Mouse (Mus musculus) embryonic facial prominence, embryonic 11.5 days (tissue): ENCODE measurements around the gene Apol7e. TPM values are rescaled to one million over a fixed set of nuclear protein-coding genes. Genes with fewer than 3 reads are reported as not detected.
"Not testable (repeated sequence)": the region's sequence is repeated elsewhere in the genome, so short reads cannot be mapped to it uniquely, and the experiment has no call there.

Experiments
- ATAC-seq: fragments of 200-750 bp; cut with Nextera tagmentation; replicated peaks from 2 replicates; pipeline ENCODE4 v1.8.0; 2017; ENCODE audit warnings: low read depth; ENCODE audit not compliant: insufficient number of reproducible peaks, low FRiP score, low TSS enrichment
- DNase-seq: peaks from one replicate; pipeline ENCODE4 v3.0.0-alpha.2; 2015; ENCODE audit warnings: low spot score
- H3K27ac ChIP-seq: fragments of 300-500 bp; sonication (generic); replicated peaks from 2 replicates; pipeline ENCODE4 v1.5.1; 2014; ENCODE audit warnings: mild to moderate bottlenecking, low read depth, low read length, control low read depth
- H3K27me3 ChIP-seq: fragments of 300-500 bp; sonication (generic); 2 replicates; pipeline ENCODE4 v1.6.1; 2014; ENCODE audit warnings: mild to moderate bottlenecking, low read length, moderate library complexity, mixed read lengths; ENCODE audit not compliant: control insufficient read depth, insufficient read depth
- H3K36me3 ChIP-seq: fragments of 300-500 bp; sonication (generic); replicated peaks from 2 replicates; pipeline ENCODE4 v1.6.1; 2014; ENCODE audit warnings: low read depth, mild to moderate bottlenecking, low read length, moderate library complexity, mixed read lengths; ENCODE audit not compliant: control insufficient read depth, insufficient read depth
- H3K4me1 ChIP-seq: fragments of 300-500 bp; sonication (generic); 2 replicates; pipeline ENCODE4 v1.6.1; 2014; ENCODE audit warnings: low read length, mixed read lengths; ENCODE audit not compliant: control insufficient read depth, insufficient read depth
- H3K4me2 ChIP-seq: fragments of 300-500 bp; sonication (generic); 2 replicates; pipeline ENCODE4 v1.6.1; 2014; ENCODE audit warnings: low read depth, mild to moderate bottlenecking, control low read depth, low read length, moderate library complexity
- H3K4me3 ChIP-seq: fragments of 300-500 bp; sonication (generic); 2 replicates; pipeline ENCODE4 v1.5.1; 2014; ENCODE audit warnings: low read depth, low read length, control low read depth
- H3K9ac ChIP-seq: fragments of 300-500 bp; sonication (generic); replicated peaks from 2 replicates; pipeline ENCODE4 v1.6.1; 2014; ENCODE audit warnings: mild to moderate bottlenecking, control low read depth, low read length
- H3K9me3 ChIP-seq: fragments of 300-500 bp; sonication (generic); replicated peaks from 2 replicates; pipeline ENCODE4 v1.6.1; 2016; ENCODE audit warnings: mild to moderate bottlenecking, low read length, inconsistent platforms, mixed read lengths; ENCODE audit not compliant: control insufficient read depth
- WGBS: fragments of 180-500 bp; shearing (Covaris S2); extraction: QIAGEN DNeasy Blood & Tissue Kit; methylation state at CpG from one replicate; pipeline ENCODE4 v1.1.7; 2014; 5-methylcytosine and 5-hydroxymethylcytosine counted together
- polyA plus RNA-seq: library from polyadenylated mRNA; unstranded; fragments of >200 nt; fragmentation: Nextera tagmentation; extraction: Ambion mirVana; gene quantifications from 2 replicates; pipeline ENCODE4 v1.2.1, GENCODE M21; 2014

The Apol7e gene
- polyA plus RNA-seq, 1 experiment from 2014 or later, result not detected

DNA sequence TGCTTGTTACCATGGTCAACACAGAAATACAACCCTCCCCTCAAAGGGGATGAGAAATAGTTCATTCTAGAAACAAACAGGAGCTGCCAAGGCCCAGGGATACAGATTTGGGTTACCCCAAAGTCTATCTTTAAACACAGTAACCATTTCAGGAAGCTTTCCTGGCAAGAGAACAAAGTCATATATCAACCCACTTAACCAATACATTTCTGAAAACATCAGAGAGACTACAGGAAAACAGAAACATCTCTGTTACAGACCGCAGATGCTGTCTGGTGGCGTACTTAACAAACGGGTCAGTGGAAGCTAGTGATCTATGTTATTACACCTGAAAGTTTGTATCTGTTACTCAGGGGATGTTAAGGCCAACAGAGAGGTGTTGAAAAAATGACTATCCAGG, 6.6 kb downstream of the Apol7e start:
- 96% methylated on average over 3 of the region's 3 CpGs for WGBS
- not testable (repeated sequence) for DNase-seq, H3K27me3 ChIP-seq, ATAC-seq, H3K4me2 ChIP-seq, H3K27ac ChIP-seq, H3K9ac ChIP-seq, H3K9me3 ChIP-seq, H3K36me3 ChIP-seq, H3K4me1 ChIP-seq, H3K4me3 ChIP-seq

DNA sequence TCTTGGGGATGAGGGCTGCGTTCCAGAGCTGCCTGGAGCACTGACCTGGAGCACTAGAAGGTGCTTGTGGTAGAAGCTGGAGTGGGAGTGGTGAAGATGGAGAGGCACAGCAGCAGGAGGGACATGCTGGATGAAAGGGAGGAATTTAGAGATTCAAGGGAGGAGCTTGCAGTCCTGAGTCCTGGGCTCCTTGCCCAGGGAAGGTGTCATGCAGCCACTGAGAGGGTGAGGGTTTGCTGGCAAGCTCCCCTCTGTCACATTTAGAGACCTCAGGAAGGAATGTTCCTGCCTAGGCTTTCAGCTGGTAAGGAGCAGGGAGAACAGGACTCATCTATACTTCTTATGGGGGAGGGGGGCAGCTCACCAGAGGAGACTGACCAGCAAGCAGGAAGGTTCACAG, 10.3 kb downstream of the Apol7e start:
- no CpG with 5 or more reads among the region's 1 CpGs for WGBS
- not testable (repeated sequence) for ATAC-seq

DNA sequence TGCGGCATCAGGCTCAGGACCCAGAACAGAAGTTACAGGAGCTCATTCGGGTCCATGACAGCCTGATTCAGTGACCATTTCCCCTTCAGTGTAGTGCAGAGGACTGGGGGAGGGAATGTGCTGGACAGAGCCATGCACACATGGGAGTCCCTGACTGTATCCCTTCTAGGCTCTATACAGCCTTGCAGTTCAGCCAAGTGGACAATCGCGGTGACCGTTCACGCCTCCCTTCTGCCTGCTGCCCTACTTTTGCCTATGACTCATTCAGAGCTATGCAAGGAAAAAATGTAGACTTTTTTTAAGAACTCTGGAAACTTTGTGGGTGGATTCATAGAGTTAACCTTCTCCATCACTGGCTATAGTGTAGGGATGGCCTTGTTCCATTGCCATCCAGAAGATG, 19.6 kb downstream of the Apol7e start:
- ATAC-seq, H3K36me3 ChIP-seq, H3K9ac ChIP-seq, H3K27ac ChIP-seq, DNase-seq, H3K27me3 ChIP-seq, H3K4me3 ChIP-seq, H3K4me1 ChIP-seq, H3K9me3 ChIP-seq, H3K4me2 ChIP-seq: not testable (repeated sequence)
- WGBS, result 78% methylated on average over 2 of the region's 6 CpGs

More for the DNA sequence above, 10.3 kb downstream of the Apol7e start:
- not testable (repeated sequence) for DNase-seq, H3K4me1 ChIP-seq, H3K4me3 ChIP-seq, H3K36me3 ChIP-seq, H3K9ac ChIP-seq, H3K4me2 ChIP-seq, H3K27me3 ChIP-seq, H3K9me3 ChIP-seq, H3K27ac ChIP-seq

DNA sequence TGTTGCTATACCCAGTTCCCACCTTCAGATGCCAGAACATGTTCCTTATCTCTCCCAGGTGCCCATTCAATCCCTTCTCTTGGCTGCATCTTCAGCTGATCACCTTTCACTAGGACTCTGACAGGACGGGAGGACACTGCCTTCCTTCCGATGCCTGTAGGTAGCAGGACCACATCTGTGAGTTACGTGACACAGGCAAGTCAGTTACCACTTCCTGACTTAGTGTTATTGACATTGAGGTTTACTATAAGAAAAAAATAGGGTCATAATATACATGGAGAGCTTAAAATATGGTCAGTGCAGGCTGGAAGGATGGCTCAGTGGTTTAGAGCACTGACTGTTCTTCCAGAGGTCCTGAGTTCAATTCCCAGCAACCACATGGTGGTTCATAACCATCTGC, 22.9 kb downstream of the Apol7e start:
- no CpG with 5 or more reads among the region's 3 CpGs for WGBS
- not testable (repeated sequence) for DNase-seq, H3K4me1 ChIP-seq, H3K27ac ChIP-seq, H3K4me3 ChIP-seq, H3K4me2 ChIP-seq, H3K36me3 ChIP-seq, H3K9ac ChIP-seq, H3K9me3 ChIP-seq, ATAC-seq, H3K27me3 ChIP-seq

DNA sequence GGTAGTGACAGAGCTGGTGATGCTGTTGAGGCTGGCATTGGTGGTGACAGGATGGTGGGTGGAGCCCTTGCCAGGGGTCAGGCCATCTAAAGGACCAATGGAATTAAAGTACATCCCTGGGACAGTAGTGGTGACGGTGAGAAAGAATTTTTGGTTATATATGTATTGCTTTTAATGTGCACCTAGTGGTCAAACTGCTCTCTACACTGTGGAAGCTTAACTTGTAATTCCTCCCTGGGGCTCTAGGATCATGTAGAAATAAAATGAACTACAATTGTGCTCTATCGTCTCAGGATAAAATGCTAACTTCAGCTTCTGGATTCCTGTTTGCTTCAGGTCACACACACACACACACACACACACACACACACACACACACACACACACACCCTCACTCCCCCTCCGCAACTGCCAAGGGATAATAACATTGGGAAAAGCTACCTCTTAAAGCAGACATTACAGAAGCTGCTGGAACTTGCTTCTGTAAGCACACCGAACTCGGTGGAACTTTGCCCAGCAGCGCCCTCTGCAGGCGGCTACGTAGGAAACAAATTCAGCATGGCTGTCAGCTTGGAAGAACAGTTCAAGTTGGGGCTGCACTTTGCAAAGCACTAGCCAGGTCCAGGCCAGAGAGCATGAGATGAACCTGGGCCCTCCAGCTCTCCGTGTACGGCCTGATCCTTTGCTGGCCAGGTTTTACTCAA, 25.7 kb downstream of the Apol7e start:
- not testable (repeated sequence) for H3K4me3 ChIP-seq, H3K4me2 ChIP-seq, ATAC-seq, H3K4me1 ChIP-seq, H3K9me3 ChIP-seq, H3K27ac ChIP-seq, H3K36me3 ChIP-seq, H3K27me3 ChIP-seq, DNase-seq, H3K9ac ChIP-seq
- 31% methylated on average over 2 of the region's 10 CpGs for WGBS

DNA sequence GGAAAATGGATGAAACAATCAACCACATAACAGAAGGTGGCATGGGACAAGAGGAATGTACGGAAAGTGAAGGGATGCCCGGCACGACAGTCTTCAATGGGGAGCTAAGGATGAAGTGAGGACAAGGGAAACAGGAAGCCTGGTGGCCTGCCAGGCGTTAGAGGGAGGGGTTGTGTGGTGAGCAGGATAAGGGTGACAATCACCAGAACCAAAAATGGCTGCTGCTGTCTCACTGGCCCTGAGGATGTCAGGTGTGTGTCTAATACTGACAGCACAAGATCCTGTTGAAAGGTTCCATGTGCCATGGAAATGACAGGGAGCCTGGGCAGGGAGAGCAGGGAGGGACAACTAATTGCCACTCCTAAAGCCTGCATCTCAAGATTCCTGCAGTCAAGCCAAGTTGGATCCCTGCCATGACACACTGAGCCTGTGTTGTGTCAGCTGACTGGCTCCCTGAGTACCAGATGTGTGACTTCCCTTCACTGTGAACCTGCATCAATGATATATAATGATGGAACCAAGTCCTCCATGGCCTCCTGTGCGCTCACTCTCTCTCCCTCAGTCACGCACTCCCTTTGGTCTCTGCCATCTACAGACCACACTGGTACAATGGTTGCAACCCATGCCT, 26.9 kb downstream of the Apol7e start:
- ATAC-seq, H3K9ac ChIP-seq, H3K4me2 ChIP-seq, H3K4me1 ChIP-seq, H3K27ac ChIP-seq, H3K36me3 ChIP-seq, H3K27me3 ChIP-seq, DNase-seq, H3K9me3 ChIP-seq, H3K4me3 ChIP-seq: not testable (repeated sequence)
- 77% methylated on average over 6 of the region's 6 CpGs for WGBS

DNA sequence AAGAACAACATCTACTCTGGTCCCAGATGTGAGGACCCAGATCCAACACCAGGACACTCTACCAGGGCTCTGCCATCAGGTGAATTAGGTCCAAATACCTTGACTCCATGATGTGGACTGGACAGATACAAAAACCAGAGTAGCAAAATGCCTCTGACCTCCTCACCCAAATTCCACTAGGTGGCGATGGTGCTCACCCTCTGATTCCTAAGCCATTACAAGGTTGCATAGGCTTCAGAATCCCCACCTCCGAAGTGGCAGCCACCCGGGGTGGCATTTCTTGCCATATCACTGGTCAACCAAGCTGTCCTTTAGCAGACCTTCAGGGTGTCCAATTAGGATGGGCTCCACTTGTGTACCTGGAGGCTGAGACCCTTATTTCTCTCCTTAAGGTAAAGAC, 28.5 kb downstream of the Apol7e start:
- H3K27me3 ChIP-seq, H3K36me3 ChIP-seq, H3K4me2 ChIP-seq, H3K27ac ChIP-seq, H3K9ac ChIP-seq, H3K4me3 ChIP-seq, H3K4me1 ChIP-seq, ATAC-seq, H3K9me3 ChIP-seq: not testable (repeated sequence)
- peak; percentile 2 for DNase-seq
- 0% methylated on average over 3 of the region's 3 CpGs for WGBS

DNA sequence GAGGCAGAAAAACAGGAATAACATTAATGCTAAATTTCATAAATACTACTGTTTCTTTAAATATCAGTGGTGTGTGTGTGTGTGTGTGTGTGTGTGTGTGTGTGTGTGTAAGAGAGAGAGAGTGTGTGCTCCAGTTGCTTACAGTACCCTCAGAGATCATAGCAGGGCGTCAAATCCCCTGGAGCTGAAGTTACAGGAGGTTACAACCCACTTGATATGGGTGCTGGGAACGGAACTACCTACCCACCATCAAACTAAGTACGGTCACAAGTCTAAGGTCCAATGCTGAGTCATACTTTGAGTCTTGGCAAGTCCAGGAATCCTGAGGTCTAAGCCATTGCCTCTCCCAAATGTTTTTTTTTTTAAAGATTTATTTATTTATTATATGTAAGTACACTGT, 29.1 kb downstream of the Apol7e start:
- H3K36me3 ChIP-seq, H3K9me3 ChIP-seq, ATAC-seq, H3K27me3 ChIP-seq, DNase-seq, H3K4me3 ChIP-seq, H3K27ac ChIP-seq, H3K4me2 ChIP-seq, H3K4me1 ChIP-seq, H3K9ac ChIP-seq: not testable (repeated sequence)
- 79% methylated on average over 3 of the region's 3 CpGs for WGBS
